Mouse (Mus musculus) embryonic facial prominence, embryonic 15.5 days (tissue): Measurements from ENCODE around the gene Pxn. TPM values are rescaled to one million over a fixed set of nuclear protein-coding genes. Genes with fewer than 3 reads are reported as not detected.

ENCODE experiments used
- ATAC-seq: fragments of 200-750 bp; cut with Nextera tagmentation; 2 replicates; pipeline ENCODE4 v1.8.0; 2017; ENCODE audit warnings: low read depth, moderate TSS enrichment; ENCODE audit not compliant: insufficient number of reproducible peaks, low FRiP score, low TSS enrichment
- H3K27ac ChIP-seq: fragments of 300-500 bp; sonication (generic); replicated peaks from 2 replicates; pipeline ENCODE4 v1.5.1; 2015; ENCODE audit warnings: mild to moderate bottlenecking, inconsistent platforms
- H3K27me3 ChIP-seq: fragments of 300-500 bp; sonication (generic); 2 replicates; pipeline ENCODE4 v1.6.1; 2015; ENCODE audit warnings: inconsistent platforms
- H3K36me3 ChIP-seq: fragments of 300-500 bp; sonication (generic); 2 replicates; pipeline ENCODE4 v1.6.1; 2015; ENCODE audit warnings: mild to moderate bottlenecking, inconsistent platforms
- H3K4me1 ChIP-seq: fragments of 300-500 bp; sonication (generic); 2 replicates; pipeline ENCODE4 v1.6.1; 2015; ENCODE audit warnings: inconsistent platforms
- H3K4me2 ChIP-seq: fragments of 300-500 bp; sonication (generic); replicated peaks from 2 replicates; pipeline ENCODE4 v1.6.1; 2015; ENCODE audit warnings: mild to moderate bottlenecking, inconsistent platforms
- H3K4me3 ChIP-seq: fragments of 300-500 bp; sonication (generic); replicated peaks from 2 replicates; pipeline ENCODE4 v1.5.1; 2015; ENCODE audit warnings: mild to moderate bottlenecking, inconsistent platforms
- H3K9ac ChIP-seq: fragments of 300-500 bp; sonication (generic); 2 replicates; pipeline ENCODE4 v1.6.1; 2015; ENCODE audit warnings: inconsistent platforms
- H3K9me3 ChIP-seq: fragments of 300-500 bp; sonication (generic); replicated peaks from 2 replicates; pipeline ENCODE4 v1.6.1; 2016; ENCODE audit warnings: inconsistent platforms
- WGBS: fragments of 180-500 bp; shearing (Covaris S2); methylation state at CpG from one replicate; pipeline ENCODE4 v1.1.7; 2015; 5-methylcytosine and 5-hydroxymethylcytosine counted together
- polyA plus RNA-seq: library from polyadenylated mRNA; unstranded; fragments of >200 nt; fragmentation: Nextera tagmentation; extraction: Ambion mirVana; gene quantifications from 2 replicates; pipeline ENCODE4 v1.2.1, GENCODE M21; 2015

Pxn gene
- polyA plus RNA-seq, 1 experiment from 2014 or later, result 52.8 TPM

DNA sequence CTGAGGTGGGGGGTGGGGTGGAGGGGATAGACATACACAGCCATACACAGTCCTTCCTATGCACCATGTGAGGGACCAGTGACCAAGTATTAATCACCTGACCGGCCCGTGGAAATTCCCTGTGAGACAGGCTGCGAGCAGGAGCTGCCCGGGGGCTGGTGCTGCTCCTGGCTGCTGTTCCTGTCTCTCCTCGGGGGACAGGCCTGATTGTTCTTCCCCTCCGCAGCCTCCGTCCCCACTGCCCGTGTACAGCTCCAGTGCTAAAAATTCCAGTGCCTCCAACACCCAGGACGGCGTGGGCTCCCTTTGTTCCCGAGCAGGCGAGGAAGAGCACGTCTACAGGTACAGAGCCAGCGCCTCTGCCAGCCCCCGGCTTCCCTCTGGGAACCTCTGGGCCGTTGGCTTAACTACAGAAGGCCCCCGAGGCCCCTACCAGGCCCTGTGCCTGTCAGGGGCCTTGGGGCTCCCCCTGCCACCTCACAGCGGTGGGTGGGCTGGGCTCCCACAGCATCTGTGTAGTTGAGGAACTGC is 38.2 kb downstream of the Pxn start:
- 47% methylated on average over 18 of the region's 18 CpGs for WGBS
- no peak overlapping the region for H3K9ac ChIP-seq
- no peaks in the 10 kb centered on the region for H3K9me3 ChIP-seq
- peaks cover 54% of the 10 kb centered on the region for H3K4me1 ChIP-seq
- no peak overlapping the region; the same call in 1 of the 2 replicates for H3K27ac ChIP-seq
- H3K4me3 ChIP-seq, result no peak overlapping the region
- ATAC-seq, result no peak
- no peaks in the 10 kb centered on the region for H3K27me3 ChIP-seq
- no peak overlapping the region for H3K4me2 ChIP-seq
- H3K36me3 ChIP-seq, result peaks cover 51% of the 10 kb centered on the region

DNA sequence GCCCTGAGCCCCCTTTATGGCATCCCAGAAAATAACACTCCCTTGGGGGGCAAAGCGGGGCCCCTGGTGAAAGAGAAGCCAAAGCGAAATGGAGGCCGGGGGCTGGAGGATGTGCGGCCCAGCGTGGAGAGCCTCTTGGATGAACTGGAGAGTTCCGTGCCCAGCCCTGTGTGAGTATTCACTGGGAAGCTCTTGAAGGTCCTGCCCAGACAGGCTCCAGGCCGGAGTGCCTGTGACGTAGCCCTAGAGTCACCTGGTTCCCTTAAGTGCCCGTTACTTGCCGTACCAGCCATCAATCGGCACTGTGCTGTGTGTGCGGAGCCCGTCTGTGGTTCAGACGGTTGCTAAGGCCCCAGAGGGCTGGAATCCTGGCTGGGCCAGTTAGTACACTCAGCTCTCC is 39.2 kb downstream of the Pxn start:
- no peak for ATAC-seq

DNA sequence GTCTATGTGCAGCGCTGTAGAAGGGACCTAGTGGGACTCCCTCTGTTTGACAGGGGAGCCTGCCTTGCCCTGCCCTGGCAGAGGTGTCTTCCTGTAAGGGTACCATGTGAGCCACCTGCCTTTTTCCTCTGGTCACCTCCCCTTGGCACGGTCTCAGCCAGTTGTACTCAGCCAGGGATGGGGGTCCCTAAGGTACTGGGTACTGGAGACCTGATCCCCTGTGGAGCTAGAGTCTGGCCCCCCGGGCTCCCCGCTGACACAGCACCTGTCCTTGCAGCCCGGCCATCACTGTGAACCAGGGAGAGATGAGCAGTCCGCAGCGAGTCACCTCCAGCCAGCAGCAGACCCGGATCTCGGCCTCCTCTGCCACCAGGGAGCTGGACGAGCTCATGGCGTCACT is 40.1 kb downstream of the Pxn start:
- H3K36me3 ChIP-seq, result peaks cover 59% of the 10 kb centered on the region
- H3K27me3 ChIP-seq, result no peaks in the 10 kb centered on the region
- 58% methylated on average over 11 of the region's 11 CpGs for WGBS
- H3K9me3 ChIP-seq, result no peaks in the 10 kb centered on the region
- peaks cover 54% of the 10 kb centered on the region for H3K4me1 ChIP-seq
- H3K9ac ChIP-seq, result no peak overlapping the region
- 0 out of 2 replicates have a peak overlapping the region, but pooled peaks have one; percentile 58 for H3K27ac ChIP-seq
- ATAC-seq, result no peak
- H3K4me3 ChIP-seq, result no peak overlapping the region
- H3K4me2 ChIP-seq, result no peak overlapping the region

More for the DNA sequence above, 39.2 kb downstream of the Pxn start:
- Histone ChIP-seq H3K9me3 (no peaks in the 10 kb centered on the region), H3K4me2 (no peak overlapping the region), H3K36me3 (peaks cover 57% of the 10 kb centered on the region), H3K4me3 (no peak overlapping the region), H3K4me1 (peaks cover 54% of the 10 kb centered on the region), H3K9ac (no peak overlapping the region), H3K27ac (no peak overlapping the region), H3K27me3 (no peaks in the 10 kb centered on the region)
- 78% methylated on average over 14 of the region's 14 CpGs for WGBS

DNA sequence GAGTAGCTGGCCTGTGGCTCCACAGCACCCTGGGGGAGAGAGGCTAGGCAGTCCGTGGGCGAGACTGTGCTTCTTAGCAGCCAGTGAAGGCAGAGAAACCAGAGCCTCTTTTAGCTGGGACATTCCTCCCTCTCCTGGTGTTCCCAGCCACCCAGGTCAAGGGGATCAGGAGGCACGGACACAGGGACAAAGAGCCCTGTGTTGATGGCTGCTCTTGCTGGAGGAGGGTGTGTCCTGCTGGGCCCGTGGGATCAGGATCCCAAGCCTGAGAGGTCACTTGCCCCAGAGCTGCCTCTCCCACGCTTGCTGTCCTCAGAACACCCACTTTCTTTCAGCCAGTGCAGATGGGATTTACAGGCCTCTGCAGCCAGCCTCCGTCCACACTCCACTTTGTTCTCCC is 40.5 kb downstream of the Pxn start:
- H3K4me3 ChIP-seq, result no peak overlapping the region
- no peak overlapping the region for H3K4me2 ChIP-seq
- no peak overlapping the region for H3K9ac ChIP-seq
- no peaks in the 10 kb centered on the region for H3K27me3 ChIP-seq
- H3K27ac ChIP-seq, result peak overlapping the region; percentile 58; the same call in 1 of the 2 replicates
- WGBS, result 46% methylated on average over 6 of the region's 6 CpGs
- H3K9me3 ChIP-seq, result no peaks in the 10 kb centered on the region
- peaks cover 54% of the 10 kb centered on the region for H3K4me1 ChIP-seq
- H3K36me3 ChIP-seq, result peaks cover 63% of the 10 kb centered on the region
- no peak for ATAC-seq

DNA sequence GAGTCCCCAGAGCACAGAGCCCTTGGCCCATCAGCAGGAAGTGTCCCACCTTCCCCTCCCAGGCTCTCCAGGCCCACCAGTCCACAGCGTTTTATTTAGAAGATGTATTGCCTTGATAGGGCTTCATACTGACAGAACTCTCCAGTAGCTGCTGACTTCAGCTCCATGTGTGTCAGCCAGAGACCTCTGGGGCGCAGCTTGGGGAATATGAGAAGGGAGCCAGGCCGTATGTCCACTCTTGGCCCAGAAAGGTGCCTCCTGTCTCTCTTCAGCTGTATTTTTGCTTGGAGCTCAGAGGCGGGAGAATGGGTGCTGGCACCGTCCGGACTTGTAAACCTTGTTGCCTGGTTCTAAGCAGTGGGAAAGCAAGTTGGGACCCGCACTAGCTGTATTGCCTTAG is 40.9 kb downstream of the Pxn start:
- ATAC-seq, result no peak
- Histone ChIP-seq H3K9me3 (no peaks in the 10 kb centered on the region), H3K9ac (no peak overlapping the region), H3K27ac (peak overlapping the region; percentile 58), H3K27me3 (no peaks in the 10 kb centered on the region), H3K4me2 (no peak overlapping the region), H3K4me1 (peaks cover 51% of the 10 kb centered on the region), H3K36me3 (peaks cover 68% of the 10 kb centered on the region), H3K4me3 (no peak overlapping the region)
- WGBS, result 59% methylated on average over 7 of the region's 7 CpGs

DNA sequence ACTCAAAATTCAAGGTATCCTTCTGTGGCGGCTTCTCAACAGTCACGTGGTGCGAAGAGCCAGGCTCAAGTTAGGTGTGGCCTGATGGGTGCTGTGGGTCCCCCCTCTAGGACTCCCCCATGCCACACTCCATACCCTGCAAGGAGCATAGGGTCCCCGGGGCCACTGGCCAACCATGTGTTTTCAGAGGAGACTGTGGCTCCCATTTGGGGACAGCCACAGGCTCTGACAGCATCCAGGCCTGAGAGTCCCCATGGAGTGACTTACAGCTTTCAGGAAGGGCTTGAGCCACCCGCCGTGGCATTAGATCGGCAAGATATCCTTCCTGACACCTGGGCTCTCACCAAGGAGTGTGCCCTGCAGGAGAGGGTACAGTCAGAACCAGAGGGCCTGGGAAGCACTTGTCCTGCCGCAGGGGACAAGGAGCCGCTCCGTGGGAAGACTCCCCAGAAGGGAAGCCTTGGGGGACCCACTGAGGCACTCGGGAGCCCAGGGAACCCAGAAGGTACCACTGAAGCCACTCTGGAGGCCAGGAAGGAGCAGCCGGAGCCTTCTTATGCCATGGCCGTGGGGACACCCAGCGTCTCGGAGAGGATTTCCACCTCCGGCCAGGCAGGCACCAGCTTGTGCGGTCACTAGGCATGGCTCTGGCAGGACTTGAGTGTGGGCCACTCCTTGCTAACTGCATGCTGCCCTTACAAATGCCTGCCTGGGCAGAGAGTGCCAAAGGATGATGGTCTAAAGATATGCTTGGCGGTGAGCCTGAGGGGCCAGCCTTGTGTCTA is 42.2 kb downstream of the Pxn start:
- Histone ChIP-seq H3K36me3 (peaks cover 80% of the 10 kb centered on the region), H3K4me1 (peaks cover 38% of the 10 kb centered on the region), H3K27me3 (no peaks in the 10 kb centered on the region), H3K27ac (no peak overlapping the region), H3K9me3 (no peaks in the 10 kb centered on the region), H3K4me2 (no peak overlapping the region), H3K9ac (no peak overlapping the region), H3K4me3 (no peak overlapping the region)
- no peak for ATAC-seq
- WGBS, result 94% methylated on average over 18 of the region's 18 CpGs

DNA sequence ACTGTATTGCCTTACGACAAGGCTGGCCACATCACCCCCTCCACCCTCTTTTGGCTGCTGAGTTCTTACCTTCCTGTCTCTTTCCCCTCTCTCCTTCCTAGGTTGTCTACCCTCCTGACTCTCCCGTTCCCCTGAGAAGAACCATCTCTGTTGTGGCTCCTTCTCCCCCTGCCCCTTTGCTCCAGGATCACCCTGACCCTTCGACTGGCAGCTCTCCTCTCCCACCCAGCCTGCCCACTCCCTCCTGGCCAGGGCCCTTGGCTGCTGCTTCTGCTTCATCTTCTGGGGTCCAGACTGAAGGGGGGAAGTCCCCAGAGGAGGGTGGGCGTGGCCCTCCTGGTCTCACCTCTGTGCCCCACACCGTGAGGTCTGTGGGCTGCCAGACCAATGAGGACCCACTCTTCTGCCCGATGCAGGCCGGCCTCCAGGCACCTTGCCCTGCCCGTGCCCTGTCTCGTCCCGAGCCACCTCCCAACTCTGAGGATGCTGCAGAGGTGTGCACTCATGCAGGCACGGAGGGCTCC is 44.1 kb downstream of the Pxn start:
- H3K36me3 ChIP-seq, result peaks cover 81% of the 10 kb centered on the region
- H3K4me1 ChIP-seq, result peaks cover 20% of the 10 kb centered on the region
- no peak overlapping the region for H3K27ac ChIP-seq
- 82% methylated on average over 11 of the region's 11 CpGs for WGBS
- no peaks in the 10 kb centered on the region for H3K9me3 ChIP-seq
- no peak for ATAC-seq
- no peak overlapping the region for H3K9ac ChIP-seq
- H3K4me3 ChIP-seq, result no peak overlapping the region
- no peak overlapping the region for H3K4me2 ChIP-seq
- H3K27me3 ChIP-seq, result no peaks in the 10 kb centered on the region

DNA sequence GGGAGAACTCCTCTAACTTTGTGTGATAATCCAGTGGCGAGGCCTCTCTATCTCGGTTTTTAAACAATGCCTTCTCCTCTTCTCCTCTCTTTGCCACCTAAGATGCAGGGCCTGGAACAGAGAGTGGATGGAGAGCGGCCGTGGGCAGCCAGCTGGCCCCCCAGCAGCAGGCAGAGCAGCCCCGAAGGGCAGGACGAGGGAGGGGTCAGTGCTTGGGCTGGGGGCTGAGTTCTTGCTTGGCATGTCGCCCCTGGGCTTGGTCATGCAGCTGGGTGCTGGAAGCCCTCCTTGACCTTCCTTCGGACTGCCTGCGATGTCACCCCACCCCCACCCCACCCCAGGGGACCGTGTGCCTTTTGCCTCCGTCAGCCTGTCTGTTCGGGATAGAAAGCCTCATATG is 44.9 kb downstream of the Pxn start:
- ATAC-seq, result no peak
- Histone ChIP-seq H3K4me2 (no peak overlapping the region), H3K36me3 (peaks cover 72% of the 10 kb centered on the region), H3K9me3 (no peaks in the 10 kb centered on the region), H3K27ac (no peak overlapping the region), H3K27me3 (no peaks in the 10 kb centered on the region), H3K9ac (no peak overlapping the region), H3K4me3 (no peak overlapping the region), H3K4me1 (peaks cover 24% of the 10 kb centered on the region)
- WGBS, result 76% methylated on average over 12 of the region's 12 CpGs

DNA sequence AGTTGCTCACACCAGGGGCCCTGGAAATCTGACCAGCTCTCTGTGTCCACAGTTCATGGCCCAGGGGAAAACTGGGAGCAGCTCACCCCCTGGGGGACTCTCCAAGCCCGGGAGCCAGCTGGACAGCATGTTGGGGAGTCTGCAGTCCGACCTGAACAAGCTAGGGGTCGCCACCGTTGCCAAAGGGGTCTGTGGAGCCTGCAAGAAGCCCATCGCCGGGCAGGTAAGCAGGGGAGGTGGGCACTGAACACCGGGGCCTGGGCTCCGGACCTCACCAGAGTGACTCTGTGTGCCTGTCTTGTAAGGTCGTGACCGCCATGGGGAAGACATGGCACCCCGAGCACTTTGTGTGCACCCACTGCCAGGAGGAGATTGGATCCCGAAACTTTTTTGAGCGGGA is 45.3 kb downstream of the Pxn start:
- Histone ChIP-seq H3K27me3 (no peaks in the 10 kb centered on the region), H3K27ac (no peak overlapping the region), H3K9me3 (no peaks in the 10 kb centered on the region), H3K36me3 (peaks cover 68% of the 10 kb centered on the region), H3K4me3 (no peak overlapping the region), H3K4me1 (peaks cover 20% of the 10 kb centered on the region), H3K9ac (no peak overlapping the region), H3K4me2 (no peak overlapping the region)
- ATAC-seq, result no peak
- WGBS, result 84% methylated on average over 13 of the region's 13 CpGs

DNA sequence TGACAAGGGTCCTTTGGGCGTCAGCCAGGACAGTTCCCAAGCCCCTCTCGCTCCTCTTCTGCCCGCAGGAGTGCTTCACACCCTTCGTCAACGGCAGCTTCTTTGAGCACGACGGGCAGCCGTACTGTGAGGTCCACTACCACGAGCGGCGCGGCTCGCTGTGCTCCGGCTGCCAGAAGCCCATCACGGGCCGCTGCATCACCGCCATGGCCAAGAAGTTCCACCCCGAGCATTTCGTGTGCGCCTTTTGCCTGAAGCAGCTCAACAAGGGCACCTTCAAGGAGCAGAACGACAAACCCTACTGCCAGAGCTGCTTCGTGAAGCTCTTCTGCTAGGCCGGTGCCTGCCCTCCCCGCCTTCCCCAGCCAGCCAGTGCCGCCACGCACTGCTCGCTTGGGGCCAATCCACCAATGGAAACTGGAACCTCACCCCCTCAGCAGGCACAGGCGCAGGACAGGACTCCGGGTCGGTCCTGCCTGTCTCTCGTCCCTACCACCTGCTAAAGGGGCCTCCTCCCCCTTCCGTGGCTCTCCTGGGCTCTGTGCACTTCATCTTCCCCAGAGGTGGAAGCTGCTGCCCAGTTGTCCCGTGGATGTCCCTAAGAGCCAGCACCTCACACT is 47.4 kb downstream of the Pxn start:
- Histone ChIP-seq H3K4me2 (no peak overlapping the region), H3K27me3 (no peaks in the 10 kb centered on the region), H3K9me3 (no peaks in the 10 kb centered on the region), H3K4me3 (no peak overlapping the region), H3K9ac (no peak overlapping the region), H3K27ac (no peak overlapping the region), H3K4me1 (peaks cover 9% of the 10 kb centered on the region; the same call in 1 of the 2 replicates), H3K36me3 (peaks cover 47% of the 10 kb centered on the region)
- ATAC-seq, result no peak
- WGBS, result 88% methylated on average over 33 of the region's 33 CpGs

DNA sequence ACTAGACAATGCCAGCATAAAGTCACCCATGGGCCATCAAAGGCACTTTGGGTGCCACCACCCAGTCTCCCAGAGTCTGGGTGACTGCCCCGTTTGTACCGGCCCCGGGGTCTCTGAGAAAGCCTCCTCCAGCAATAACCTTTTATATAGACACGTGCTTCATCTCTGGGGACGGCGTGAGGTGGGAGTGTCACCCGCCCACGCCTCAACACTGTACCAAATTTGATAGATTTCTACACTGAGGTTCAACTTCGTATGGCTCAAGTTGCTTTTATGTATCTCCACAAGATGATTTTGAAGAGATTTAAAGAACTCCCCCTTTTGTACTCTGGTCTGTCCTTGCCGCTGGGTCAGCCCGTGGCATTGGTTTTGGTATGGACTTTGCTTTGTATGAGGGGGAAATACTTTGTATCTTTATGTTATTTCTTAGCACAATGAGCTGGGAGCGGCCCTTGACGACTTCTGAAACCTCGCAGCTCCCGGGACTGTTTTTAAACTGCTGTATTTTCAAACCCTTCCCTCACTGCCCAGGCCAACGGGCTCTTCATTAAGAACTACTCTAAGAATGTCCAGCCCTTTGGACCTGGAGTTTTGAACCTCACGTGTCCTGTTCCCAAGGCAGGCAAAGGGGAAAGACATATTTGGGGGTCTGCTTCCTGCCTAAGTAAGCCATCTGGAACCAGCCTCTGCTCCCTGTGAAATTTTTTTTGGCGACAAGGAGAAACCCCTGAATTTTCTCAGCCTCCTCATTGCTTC is 48.2 kb downstream of the Pxn start:
- Histone ChIP-seq H3K4me1 (peaks cover 9% of the 10 kb centered on the region; the same call in 1 of the 2 replicates), H3K9ac (no peak overlapping the region), H3K4me2 (no peak overlapping the region), H3K27me3 (no peaks in the 10 kb centered on the region), H3K9me3 (no peaks in the 10 kb centered on the region), H3K4me3 (no peak overlapping the region), H3K36me3 (peaks cover 39% of the 10 kb centered on the region), H3K27ac (no peak overlapping the region)
- ATAC-seq, result no peak
- WGBS, result 89% methylated on average over 18 of the region's 18 CpGs
